Comparison of ENCODE assay signal across 8 mouse cellular contexts in genomic region chr8:46210404-46211315, GRCm38 (mm10). TPM values are rescaled to one million over a fixed set of nuclear protein-coding genes. Genes with fewer than 3 reads are reported as not detected.
A peak's percentile ranks its signal among the peaks of the same experiment; 100 is the strongest.
DNase-seq lines count a peak whose midpoint lies in the region; ATAC-seq and TF ChIP-seq lines count a peak whose summit lies in the region.

Gene Slc25a4, minus strand, starts transcription at chr8:46211284.

- H3K27ac ChIP-seq in bone marrow macrophage, adult 2 months (ENCODE audit: insufficient read depth, low read depth, low read length): peak within 1 kb of the TSS; percentile 69
- H3K27ac ChIP-seq in heart, embryonic 12.5 days (ENCODE audit: poor library complexity, severe bottlenecking): peak within 1 kb of the TSS; percentile 99
- peak within 1 kb of the TSS; percentile 98 for H3K27ac ChIP-seq in kidney, postnatal 0 days
- peak within 1 kb of the TSS; percentile 72 for H3K27ac ChIP-seq in liver, embryonic 11.5 days (ENCODE audit: low read depth, low read length)
- peak within 1 kb of the TSS; percentile 94 for H3K27ac ChIP-seq in stomach, embryonic 14.5 days (ENCODE audit: low read length)

- no peaks in the 10 kb centered on the region for H3K9me3 ChIP-seq in heart, embryonic 12.5 days (replicated peaks)
- H3K9me3 ChIP-seq in kidney, postnatal 0 days (replicated peaks; ENCODE audit: low read length): no peaks in the 10 kb centered on the region
- no peaks in the 10 kb centered on the region for H3K9me3 ChIP-seq in liver, embryonic 11.5 days (ENCODE audit: control insufficient read depth, low read length)
- no peaks in the 10 kb centered on the region for H3K9me3 ChIP-seq in stomach, embryonic 14.5 days (ENCODE audit: control insufficient read depth, low read depth, low read length)

- H3K9ac ChIP-seq in heart, embryonic 12.5 days: peak within 1 kb of the TSS; percentile 94
- peak within 1 kb of the TSS; percentile 98 for H3K9ac ChIP-seq in kidney, postnatal 0 days (ENCODE audit: low read depth, low read length)
- H3K9ac ChIP-seq in liver, embryonic 11.5 days (ENCODE audit: low read depth, low read length): peak within 1 kb of the TSS; percentile 83
- peak within 1 kb of the TSS; percentile 87 for H3K9ac ChIP-seq in stomach, embryonic 14.5 days (replicated peaks; ENCODE audit: low read depth, low read length)

- peak; percentile 95; the same call in 1 of the 2 replicates for TF ChIP-seq POLR2A in bone marrow macrophage, adult 2 months (IDR thresholded peaks at IDR 0.05; ENCODE audit: borderline replicate concordance, low read depth, low read length)

- under 1% methylated on average over 75 of the region's 84 CpGs for WGBS in heart, embryonic 12.5 days
- whole genome bisulfite sequencing in kidney, postnatal 0 days: under 1% methylated on average over 82 of the region's 84 CpGs
- WGBS in liver, embryonic 11.5 days: under 1% methylated on average over 83 of the region's 84 CpGs
- under 1% methylated on average over 84 of the region's 84 CpGs for WGBS in stomach, embryonic 14.5 days

- no peak for ATAC-seq in erythroblast, adult 5-6 weeks (replicated peaks; ENCODE audit: low FRiP score, poor library complexity, severe bottlenecking)
- ATAC-seq in heart, embryonic 12.5 days (ENCODE audit: insufficient number of reproducible peaks, low FRiP score): peak; percentile 96
- ATAC-seq in kidney, postnatal 0 days (replicated peaks; ENCODE audit: low FRiP score, low read depth): peak; percentile 98
- peak; percentile 97 for ATAC-seq in liver, embryonic 11.5 days (replicated peaks; ENCODE audit: low FRiP score)
- peak; percentile 98 for ATAC-seq in stomach, embryonic 14.5 days (ENCODE audit: insufficient number of reproducible peaks, insufficient read depth, low FRiP score, low read depth)

- DNase-seq in A20 (ENCODE audit: low read depth, low spot score): peak; percentile 97
- peak; percentile 97 for DNase-seq in kidney, postnatal 0 days (ENCODE audit: low spot score)
- peak; percentile 94 for DNase-seq in liver, embryonic 11.5 days (ENCODE audit: low spot score)
- peak; percentile 83 for DNase-seq in naive thymus-derived CD4-positive, alpha-beta T cell, adult 2 months (ENCODE audit: low read depth)

- no peak for TF ChIP-seq CTCF in bone marrow macrophage, adult 2 months (IDR thresholded peaks at IDR 0.05; ENCODE audit: low read depth, low read length)
- no peak for TF ChIP-seq CTCF in kidney, postnatal 0 days (IDR thresholded peaks at IDR 0.05; ENCODE audit: low read depth)

- H3K4me3 ChIP-seq in bone marrow macrophage, adult 2 months (ENCODE audit: insufficient read depth, low read length): peak within 1 kb of the TSS; percentile 77
- peak within 1 kb of the TSS; percentile 80 for H3K4me3 ChIP-seq in heart, embryonic 12.5 days
- H3K4me3 ChIP-seq in kidney, postnatal 0 days (replicated peaks; ENCODE audit: low read depth, low read length): peak within 1 kb of the TSS; percentile 86
- peak within 1 kb of the TSS; percentile 84 for H3K4me3 ChIP-seq in liver, embryonic 11.5 days (ENCODE audit: low read depth, low read length)
- H3K4me3 ChIP-seq in stomach, embryonic 14.5 days (ENCODE audit: low read depth, low read length): peak within 1 kb of the TSS; percentile 79

- H3K36me3 ChIP-seq in heart, embryonic 12.5 days: peaks cover 37% of the 10 kb centered on the region
- H3K36me3 ChIP-seq in kidney, postnatal 0 days (ENCODE audit: insufficient read depth, low read length): peaks cover 34% of the 10 kb centered on the region
- H3K36me3 ChIP-seq in liver, embryonic 11.5 days (ENCODE audit: control insufficient read depth, insufficient read depth, low read length): peaks cover 20% of the 10 kb centered on the region
- H3K36me3 ChIP-seq in stomach, embryonic 14.5 days (ENCODE audit: control insufficient read depth, insufficient read depth, low read length): peaks cover 37% of the 10 kb centered on the region

- H3K4me1 ChIP-seq in bone marrow macrophage, adult 2 months (ENCODE audit: control insufficient read depth, insufficient read depth, low read length): peaks cover 17% of the 10 kb centered on the region
- peaks cover 47% of the 10 kb centered on the region for H3K4me1 ChIP-seq in heart, embryonic 12.5 days (replicated peaks)
- peaks cover 24% of the 10 kb centered on the region for H3K4me1 ChIP-seq in kidney, postnatal 0 days (replicated peaks; ENCODE audit: insufficient read depth, low read length)
- H3K4me1 ChIP-seq in liver, embryonic 11.5 days (replicated peaks; ENCODE audit: control insufficient read depth, insufficient read depth, low read length): peaks cover 21% of the 10 kb centered on the region
- peaks cover 19% of the 10 kb centered on the region for H3K4me1 ChIP-seq in stomach, embryonic 14.5 days (ENCODE audit: control insufficient read depth, insufficient read depth, low read length)

- no peaks in the 10 kb centered on the region for H3K27me3 ChIP-seq in heart, embryonic 12.5 days (replicated peaks)
- no peaks in the 10 kb centered on the region for H3K27me3 ChIP-seq in kidney, postnatal 0 days (ENCODE audit: insufficient read depth, low read length)
- H3K27me3 ChIP-seq in liver, embryonic 11.5 days (replicated peaks; ENCODE audit: control insufficient read depth, insufficient read depth, low read length): no peaks in the 10 kb centered on the region
- H3K27me3 ChIP-seq in stomach, embryonic 14.5 days (ENCODE audit: control insufficient read depth, insufficient read depth, low read length): no peaks in the 10 kb centered on the region

- peak within 1 kb of the TSS; percentile 83 for H3K4me2 ChIP-seq in heart, embryonic 12.5 days
- peak within 1 kb of the TSS; percentile 79 for H3K4me2 ChIP-seq in kidney, postnatal 0 days (ENCODE audit: low read length)
- peak within 1 kb of the TSS; percentile 87 for H3K4me2 ChIP-seq in liver, embryonic 11.5 days
- peak within 1 kb of the TSS; percentile 82 for H3K4me2 ChIP-seq in stomach, embryonic 14.5 days (replicated peaks; ENCODE audit: low read depth, low read length)

RNA-seq across cellular contexts. Expression of gene Slc25a4, which starts in this region (rescaled TPM):
- polyA plus RNA-seq in bone marrow macrophage, adult 2 months (2012; ENCODE audit: insufficient read depth, insufficient read length, missing spikeins): 105 and 111 TPM in 2 replicates
- 10.7 and 12.9 TPM in 2 replicates for total RNA-seq in erythroblast, adult 5-6 weeks (2015; ENCODE audit: low replicate concordance)
- total RNA-seq in erythroblast, adult 5-6 weeks (2017; ENCODE audit: low replicate concordance): 10.6 and 15.1 TPM in 2 replicates
- 1,672 and 1,682 TPM in 2 replicates for polyA plus RNA-seq in heart, embryonic 12.5 days (2016; fragmentation: Nextera tagmentation; extraction: Ambion mirVana)
- 835 and 864 TPM in 2 replicates for polyA plus RNA-seq in kidney, postnatal 0 days (2015; fragmentation: Nextera tagmentation; extraction: Ambion mirVana)
- polyA plus RNA-seq in liver, embryonic 11.5 days (2014; fragmentation: Nextera tagmentation; extraction: Ambion mirVana): 279 and 291 TPM in 2 replicates
- 480 and 481 TPM in 2 replicates for polyA plus RNA-seq in stomach, embryonic 14.5 days (2014; fragmentation: Nextera tagmentation; extraction: Ambion mirVana)
